Comparison of ENCODE assay signal across 9 mouse cellular contexts in genomic region chr16:57177254-57177653, GRCm38 (mm10). TPM values are rescaled to one million over a fixed set of nuclear protein-coding genes. Genes with fewer than 3 reads are reported as not detected.
DNase-seq lines count a peak whose midpoint lies in the region; ATAC-seq and TF ChIP-seq lines count a peak whose summit lies in the region.
"Had no signal": no experiment of that assay in that cellular context is flagged by ENCODE, and none has a peak within 500 bp of the region (broad histone marks: within the 10 kb centered on the region; RNA-seq: fewer than 3 reads in every experiment).

No protein-coding gene starts in this region.

- H3K27me3 ChIP-seq in forebrain, postnatal 0 days (ENCODE audit: insufficient read depth, low read length), result no peaks in the 10 kb centered on the region
- H3K27me3 ChIP-seq in forebrain, embryonic 10.5 days (ENCODE audit: poor library complexity, severe bottlenecking), result no peaks in the 10 kb centered on the region
- no peaks in the 10 kb centered on the region for H3K27me3 ChIP-seq in neural tube, embryonic 14.5 days (ENCODE audit: control insufficient read depth, insufficient read depth, low read length)
- H3K27me3 ChIP-seq: stomach, embryonic 15.5 days had no signal

- TF ChIP-seq CTCF in forebrain, postnatal 0 days (IDR thresholded peaks at IDR 0.05; ENCODE audit: low read depth), result peak; percentile 75

- H3K4me1 ChIP-seq in forebrain, postnatal 0 days (ENCODE audit: insufficient read depth), result no peaks in the 10 kb centered on the region
- peaks cover 4% of the 10 kb centered on the region; the same call in 1 of the 2 replicates for H3K4me1 ChIP-seq in forebrain, embryonic 10.5 days
- no peaks in the 10 kb centered on the region for H3K4me1 ChIP-seq in neural tube, embryonic 14.5 days (ENCODE audit: control insufficient read depth, insufficient read depth, low read length)
- H3K4me1 ChIP-seq: stomach, embryonic 15.5 days had no signal

- no peak overlapping the region for H3K9ac ChIP-seq in forebrain, postnatal 0 days
- H3K9ac ChIP-seq in neural tube, embryonic 14.5 days (replicated peaks; ENCODE audit: low read depth, low read length), result no peak overlapping the region
- H3K9ac ChIP-seq: stomach, embryonic 15.5 days had no signal

- 65% methylated on average over 2 of the region's 2 CpGs for WGBS in forebrain, postnatal 0 days
- WGBS in forebrain, embryonic 10.5 days, result 61% methylated on average over 2 of the region's 2 CpGs
- 61% methylated on average over 2 of the region's 2 CpGs for WGBS in neural tube, embryonic 14.5 days

- peaks cover 33% of the 10 kb centered on the region for H3K36me3 ChIP-seq in forebrain, postnatal 0 days (ENCODE audit: insufficient read depth)
- peaks cover 34% of the 10 kb centered on the region for H3K36me3 ChIP-seq in forebrain, embryonic 10.5 days (replicated peaks)
- H3K36me3 ChIP-seq in neural tube, embryonic 14.5 days (ENCODE audit: control insufficient read depth, insufficient read depth, low read length), result peaks cover 18% of the 10 kb centered on the region

- peak; percentile 70 for DNase-seq in forebrain, postnatal 0 days
- DNase-seq in forebrain, embryonic 10.5 days (ENCODE audit: extremely low spot score, low spot score), result no peak
- peak; percentile 42 to 46 for DNase-seq in right cerebral cortex, adult 2 months (ENCODE audit: low spot score in 2 of 2)
- DNase-seq in right cerebral cortex, postnatal 14 days, result no peak
- DNase-seq in cerebellum, postnatal 14 days, result peak; percentile 52 to 56
- peak; percentile 50 to 55 for DNase-seq in kidney, postnatal 25 days
- DNase-seq in urinary bladder, adult 18-20 months (ENCODE audit: low spot score in 2 of 2), result no peak

- H3K9me3 ChIP-seq in forebrain, postnatal 0 days (ENCODE audit: low read length), result no peaks in the 10 kb centered on the region
- H3K9me3 ChIP-seq in forebrain, embryonic 10.5 days, result no peaks in the 10 kb centered on the region
- no peaks in the 10 kb centered on the region for H3K9me3 ChIP-seq in neural tube, embryonic 14.5 days (ENCODE audit: control insufficient read depth, low read length)
- H3K9me3 ChIP-seq: stomach, embryonic 15.5 days had no signal

- peak; percentile 73; the same call in 1 of the 2 replicates for ATAC-seq in forebrain, postnatal 0 days
- ATAC-seq in neural tube, embryonic 14.5 days (ENCODE audit: low read depth), result peak; percentile 38; the same call in 1 of the 2 replicates

- H3K27ac ChIP-seq in forebrain, postnatal 0 days (ENCODE audit: low read depth, low read length), result no peak overlapping the region
- H3K27ac ChIP-seq in forebrain, embryonic 10.5 days, result no peak overlapping the region
- no peak overlapping the region for H3K27ac ChIP-seq in neural tube, embryonic 14.5 days (ENCODE audit: low read depth, low read length)
- H3K27ac ChIP-seq: stomach, embryonic 15.5 days had no signal

- no peak overlapping the region for H3K4me3 ChIP-seq in forebrain, postnatal 0 days (ENCODE audit: low read depth, low read length)
- no peak overlapping the region for H3K4me3 ChIP-seq in forebrain, embryonic 10.5 days
- no peak overlapping the region for H3K4me3 ChIP-seq in neural tube, embryonic 14.5 days (ENCODE audit: low read depth, low read length)
- H3K4me3 ChIP-seq: stomach, embryonic 15.5 days had no signal

- H3K4me2 ChIP-seq in forebrain, postnatal 0 days (ENCODE audit: low read depth), result no peak overlapping the region
- H3K4me2 ChIP-seq in neural tube, embryonic 14.5 days (ENCODE audit: low read depth, low read length), result no peak overlapping the region
- H3K4me2 ChIP-seq: stomach, embryonic 15.5 days had no signal

RNA-seq across cellular contexts. Expression of gene Nit2, which starts 10.1 kb away (rescaled TPM):
- 23.7 and 28.5 TPM in 2 replicates for total RNA-seq in forebrain, postnatal 0 days (2014; rRNA removed)
- polyA plus RNA-seq in forebrain, postnatal 0 days (2015; fragmentation: Nextera tagmentation; extraction: Ambion mirVana), result 38.8 and 41.4 TPM in 2 replicates
- 59.1 and 62.6 TPM in 2 replicates for polyA plus RNA-seq in forebrain, embryonic 10.5 days (2016; fragmentation: Nextera tagmentation; extraction: Ambion mirVana)
- polyA plus RNA-seq in neural tube, embryonic 14.5 days (2014; fragmentation: Nextera tagmentation; extraction: Ambion mirVana), result 54.2 and 63.6 TPM in 2 replicates

RNA-seq across cellular contexts. Expression of gene Tbc1d23, which starts 54.0 kb away (rescaled TPM):
- total RNA-seq in forebrain, postnatal 0 days (2014; rRNA removed), result 75.8 and 89.1 TPM in 2 replicates
- 29.3 and 33.5 TPM in 2 replicates for polyA plus RNA-seq in forebrain, postnatal 0 days (2015; fragmentation: Nextera tagmentation; extraction: Ambion mirVana)
- 18.2 and 18.8 TPM in 2 replicates for polyA plus RNA-seq in forebrain, embryonic 10.5 days (2016; fragmentation: Nextera tagmentation; extraction: Ambion mirVana)
- polyA plus RNA-seq in neural tube, embryonic 14.5 days (2014; fragmentation: Nextera tagmentation; extraction: Ambion mirVana), result 42.9 and 46.7 TPM in 2 replicates

RNA-seq across cellular contexts. Expression of gene Tomm70a, which starts 55.8 kb away (rescaled TPM):
- 129 and 138 TPM in 2 replicates for total RNA-seq in forebrain, postnatal 0 days (2014; rRNA removed)
- 59.3 and 65.7 TPM in 2 replicates for polyA plus RNA-seq in forebrain, postnatal 0 days (2015; fragmentation: Nextera tagmentation; extraction: Ambion mirVana)
- polyA plus RNA-seq in forebrain, embryonic 10.5 days (2016; fragmentation: Nextera tagmentation; extraction: Ambion mirVana), result 50.2 and 52.2 TPM in 2 replicates
- 85.7 and 95.8 TPM in 2 replicates for polyA plus RNA-seq in neural tube, embryonic 14.5 days (2014; fragmentation: Nextera tagmentation; extraction: Ambion mirVana)

Comparison
In these comparisons a context has a peak if more than half of its experiments do, and no peak if none do; other contexts are left out.
1. DNase-seq: peak in forebrain, postnatal 0 days (single experiment), right cerebral cortex, adult 2 months (2 of 2), cerebellum, postnatal 14 days (2 of 2) and kidney, postnatal 25 days (2 of 2); none in forebrain, embryonic 10.5 days (single experiment), right cerebral cortex, postnatal 14 days (single experiment) and urinary bladder, adult 18-20 months (0 of 2).